Mouse (Mus musculus) stomach, embryonic 14.5 days (tissue): ENCODE data around the gene Gse1. TPM values are rescaled to one million over a fixed set of nuclear protein-coding genes. Genes with fewer than 3 reads are reported as not detected.
A peak's percentile ranks its signal among the peaks of the same experiment; 100 is the strongest.

ENCODE experiments used
- ATAC-seq: fragments of 200-750 bp; cut with Nextera tagmentation; 2 replicates; pipeline ENCODE4 v1.8.0; 2017; ENCODE audit warnings: low read depth, moderate TSS enrichment; ENCODE audit not compliant: insufficient number of reproducible peaks, insufficient read depth, low FRiP score
- H3K27ac ChIP-seq: fragments of 300-500 bp; sonication (generic); 2 replicates; pipeline ENCODE4 v1.5.1; 2014; ENCODE audit warnings: mild to moderate bottlenecking, low read length, moderate library complexity, mixed read lengths
- H3K27me3 ChIP-seq: fragments of 300-500 bp; sonication (generic); 2 replicates; pipeline ENCODE4 v1.6.1; 2014; ENCODE audit warnings: low read length, control low read depth, mixed read lengths; ENCODE audit not compliant: control insufficient read depth, insufficient read depth
- H3K36me3 ChIP-seq: fragments of 300-500 bp; sonication (generic); 2 replicates; pipeline ENCODE4 v1.6.1; 2014; ENCODE audit warnings: mild to moderate bottlenecking, control low read depth, low read length, moderate library complexity, mixed read lengths; ENCODE audit not compliant: control insufficient read depth, insufficient read depth
- H3K4me1 ChIP-seq: fragments of 300-500 bp; sonication (generic); 2 replicates; pipeline ENCODE4 v1.6.1; 2014; ENCODE audit warnings: low read length, control low read depth, mixed read lengths; ENCODE audit not compliant: control insufficient read depth, insufficient read depth
- H3K4me2 ChIP-seq: fragments of 300-500 bp; sonication (generic); replicated peaks from 2 replicates; pipeline ENCODE4 v1.6.1; 2014; ENCODE audit warnings: low read depth, low read length, control low read depth
- H3K4me3 ChIP-seq: fragments of 300-500 bp; sonication (generic); 2 replicates; pipeline ENCODE4 v1.5.1; 2014; ENCODE audit warnings: low read depth, low read length, control low read depth
- H3K9ac ChIP-seq: fragments of 300-500 bp; sonication (generic); replicated peaks from 2 replicates; pipeline ENCODE4 v1.6.1; 2014; ENCODE audit warnings: low read depth, mild to moderate bottlenecking, control low read depth, low read length, moderate library complexity, mixed read lengths
- H3K9me3 ChIP-seq: fragments of 300-500 bp; sonication (generic); 2 replicates; pipeline ENCODE4 v1.6.1; 2016; ENCODE audit warnings: low read depth, low read length, control low read depth; ENCODE audit not compliant: control insufficient read depth
- WGBS: fragments of 180-500 bp; shearing (Covaris S2); extraction: QIAGEN DNeasy Blood & Tissue Kit; methylation state at CpG from one replicate; pipeline ENCODE4 v1.1.7; 2014; 5-methylcytosine and 5-hydroxymethylcytosine counted together
- polyA plus RNA-seq: library from polyadenylated mRNA; unstranded; fragments of >200 nt; fragmentation: Nextera tagmentation; extraction: Ambion mirVana; gene quantifications from 2 replicates; pipeline ENCODE4 v1.2.1, GENCODE M21; 2014

Gene Gse1
- polyA plus RNA-seq, 1 experiment from 2014 or later: 11.1 TPM

DNA sequence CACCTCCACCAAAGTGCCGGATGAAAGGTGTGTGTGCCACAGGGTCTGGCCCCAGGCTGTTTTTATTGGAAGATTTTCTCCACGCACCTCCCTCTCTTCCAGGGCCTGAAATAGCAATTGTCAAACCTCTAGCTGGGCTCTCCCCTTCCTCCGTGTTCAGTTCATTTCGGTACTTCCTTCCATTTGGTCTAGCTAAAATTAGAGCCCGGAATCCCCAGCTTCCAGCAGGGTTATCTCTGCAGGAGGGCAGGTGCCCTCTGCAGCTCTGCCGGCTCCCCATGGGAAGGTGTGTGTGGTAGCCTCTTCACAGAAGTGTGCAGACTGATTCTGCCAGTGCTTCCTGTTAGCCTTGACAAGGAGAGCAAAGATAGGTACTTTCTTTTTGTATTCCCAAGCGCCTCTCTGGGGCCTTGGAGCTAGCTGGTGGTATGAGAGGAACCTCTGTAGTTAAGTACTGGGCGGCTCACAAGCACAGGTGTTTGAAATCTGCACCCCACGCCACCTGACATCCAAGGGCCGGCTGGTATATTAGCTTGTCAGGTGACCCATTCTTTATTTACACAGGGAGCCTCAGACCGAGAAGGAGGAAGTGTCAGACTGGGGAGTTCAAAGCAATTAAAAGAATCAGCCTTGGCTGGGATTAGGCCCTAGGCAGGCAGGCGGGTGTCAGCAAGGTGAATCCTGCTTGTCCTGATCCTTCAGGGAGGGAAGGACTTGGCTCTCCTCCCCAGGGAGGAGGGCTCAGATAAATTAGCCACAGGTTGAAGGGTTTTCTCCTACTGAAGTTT lies 262.3 kb downstream of the Gse1 start:
- H3K27ac ChIP-seq: peak overlapping the region; percentile 50; the same call in 1 of the 2 replicates
- 34% methylated on average over 12 of the region's 12 CpGs for WGBS
- no peak for ATAC-seq
- H3K36me3 ChIP-seq: no peaks in the 10 kb centered on the region
- no peak overlapping the region for H3K9ac ChIP-seq
- peaks cover 71% of the 10 kb centered on the region for H3K4me1 ChIP-seq
- H3K9me3 ChIP-seq: no peaks in the 10 kb centered on the region
- peak overlapping the region; percentile 79 for H3K4me3 ChIP-seq
- peak overlapping the region; percentile 99 for H3K4me2 ChIP-seq
- H3K27me3 ChIP-seq: 0 out of 2 replicates have a peak, but pooled peaks cover 4% of the 10 kb centered on the region

DNA sequence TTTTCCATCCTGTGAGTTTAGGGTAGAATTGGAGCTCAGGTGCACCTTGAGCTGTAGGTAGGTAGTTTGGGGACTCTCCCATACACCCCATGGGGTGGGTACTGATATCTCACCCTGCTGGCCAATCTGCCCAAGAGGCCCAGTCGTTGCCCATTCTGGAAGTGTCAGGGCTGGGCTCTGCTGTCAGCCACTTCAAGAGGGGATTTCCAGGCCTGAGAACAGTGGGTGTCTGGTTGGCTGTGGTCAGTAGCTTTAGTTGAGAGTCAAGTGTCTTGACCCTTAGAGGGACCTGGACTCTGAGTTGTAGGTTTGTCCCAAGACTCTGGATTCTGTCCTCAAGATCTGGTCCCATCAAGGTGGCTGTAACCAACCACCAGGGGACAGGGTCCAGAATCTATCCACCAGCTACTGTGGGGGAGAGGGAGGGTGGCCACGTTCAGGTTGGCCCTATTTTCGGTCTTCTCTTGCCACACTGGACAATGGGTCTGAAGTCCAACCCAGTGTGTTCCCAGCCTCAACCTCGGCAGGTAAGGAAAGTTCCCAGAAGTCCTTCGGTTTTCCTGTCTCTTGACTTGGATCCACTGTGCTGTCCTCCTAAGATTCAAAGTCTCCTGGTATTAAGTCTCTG lies 263.0 kb downstream of the Gse1 start:
- Histone ChIP-seq H3K27ac (peak overlapping the region; percentile 48; the same call in 1 of the 2 replicates), H3K9me3 (no peaks in the 10 kb centered on the region), H3K4me2 (peak overlapping the region; percentile 99), H3K36me3 (no peaks in the 10 kb centered on the region), H3K4me3 (peak overlapping the region; percentile 79; the same call in 1 of the 2 replicates), H3K4me1 (peaks cover 65% of the 10 kb centered on the region), H3K27me3 (no peaks in the 10 kb centered on the region), H3K9ac (no peak overlapping the region; the same call in 1 of the 2 replicates)
- no peak for ATAC-seq
- WGBS: 57% methylated on average over 5 of the region's 5 CpGs

DNA sequence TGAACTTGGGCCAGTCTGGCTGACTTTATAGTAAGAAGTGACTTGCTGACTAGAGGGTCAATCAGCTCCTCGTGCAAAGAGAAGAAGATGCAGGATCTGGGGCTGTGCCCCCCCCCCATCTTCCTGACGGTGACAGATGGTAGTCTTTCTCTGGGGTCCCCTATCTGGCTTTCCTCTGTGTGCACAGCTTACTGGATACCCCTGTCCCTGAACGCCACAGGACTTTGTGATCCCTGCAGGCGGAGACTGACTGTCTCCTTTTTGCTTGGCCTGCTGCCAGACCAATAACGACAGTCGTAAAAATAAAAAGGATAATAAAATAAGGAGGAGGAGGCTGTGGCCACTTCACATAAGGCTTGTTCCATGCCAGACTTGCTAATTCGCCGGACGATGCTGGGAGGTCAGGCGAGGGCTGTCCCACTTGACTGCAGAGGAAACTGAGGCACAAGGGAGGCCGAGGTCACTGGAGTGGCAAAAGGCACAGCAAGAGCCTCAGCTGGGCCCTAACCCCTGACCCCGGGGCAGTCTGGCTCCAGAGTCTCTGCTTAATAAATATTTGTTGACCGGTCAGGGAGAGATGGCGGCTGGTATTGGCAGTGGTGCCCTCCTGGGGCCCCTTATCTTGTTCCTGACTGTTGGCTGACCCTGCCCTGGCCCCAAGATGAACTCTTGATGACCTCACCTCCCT lies 264.1 kb downstream of the Gse1 start:
- Histone ChIP-seq H3K27me3 (no peaks in the 10 kb centered on the region), H3K36me3 (no peaks in the 10 kb centered on the region), H3K4me3 (no peak overlapping the region), H3K27ac (no peak overlapping the region), H3K9me3 (no peaks in the 10 kb centered on the region), H3K9ac (no peak overlapping the region), H3K4me2 (no peak overlapping the region), H3K4me1 (peaks cover 58% of the 10 kb centered on the region)
- no peak for ATAC-seq
- WGBS: 39% methylated on average over 14 of the region's 14 CpGs

DNA sequence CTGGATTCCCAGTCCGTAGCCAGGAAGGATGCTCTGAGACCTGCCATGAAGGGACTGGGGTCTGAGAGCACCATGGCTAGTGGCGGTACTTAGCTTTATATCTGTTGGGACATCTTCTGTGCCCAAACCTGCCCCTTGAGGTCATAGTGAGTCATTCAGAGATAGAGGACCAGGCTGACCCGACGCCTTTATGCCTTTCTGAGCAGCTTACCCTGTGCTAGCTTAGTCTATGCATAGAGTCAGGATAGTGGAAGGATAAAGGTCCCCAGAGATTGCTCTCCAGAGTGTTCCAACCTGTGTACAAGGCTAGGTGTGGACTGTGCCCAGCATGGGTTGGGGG lies 264.6 kb downstream of the Gse1 start:
- ATAC-seq: no peak
- Histone ChIP-seq H3K4me3 (no peak overlapping the region), H3K27me3 (no peaks in the 10 kb centered on the region), H3K9me3 (no peaks in the 10 kb centered on the region), H3K4me2 (no peak overlapping the region), H3K4me1 (peaks cover 62% of the 10 kb centered on the region), H3K36me3 (no peaks in the 10 kb centered on the region), H3K9ac (no peak overlapping the region), H3K27ac (no peak overlapping the region)
- WGBS: 57% methylated on average over 4 of the region's 4 CpGs

DNA sequence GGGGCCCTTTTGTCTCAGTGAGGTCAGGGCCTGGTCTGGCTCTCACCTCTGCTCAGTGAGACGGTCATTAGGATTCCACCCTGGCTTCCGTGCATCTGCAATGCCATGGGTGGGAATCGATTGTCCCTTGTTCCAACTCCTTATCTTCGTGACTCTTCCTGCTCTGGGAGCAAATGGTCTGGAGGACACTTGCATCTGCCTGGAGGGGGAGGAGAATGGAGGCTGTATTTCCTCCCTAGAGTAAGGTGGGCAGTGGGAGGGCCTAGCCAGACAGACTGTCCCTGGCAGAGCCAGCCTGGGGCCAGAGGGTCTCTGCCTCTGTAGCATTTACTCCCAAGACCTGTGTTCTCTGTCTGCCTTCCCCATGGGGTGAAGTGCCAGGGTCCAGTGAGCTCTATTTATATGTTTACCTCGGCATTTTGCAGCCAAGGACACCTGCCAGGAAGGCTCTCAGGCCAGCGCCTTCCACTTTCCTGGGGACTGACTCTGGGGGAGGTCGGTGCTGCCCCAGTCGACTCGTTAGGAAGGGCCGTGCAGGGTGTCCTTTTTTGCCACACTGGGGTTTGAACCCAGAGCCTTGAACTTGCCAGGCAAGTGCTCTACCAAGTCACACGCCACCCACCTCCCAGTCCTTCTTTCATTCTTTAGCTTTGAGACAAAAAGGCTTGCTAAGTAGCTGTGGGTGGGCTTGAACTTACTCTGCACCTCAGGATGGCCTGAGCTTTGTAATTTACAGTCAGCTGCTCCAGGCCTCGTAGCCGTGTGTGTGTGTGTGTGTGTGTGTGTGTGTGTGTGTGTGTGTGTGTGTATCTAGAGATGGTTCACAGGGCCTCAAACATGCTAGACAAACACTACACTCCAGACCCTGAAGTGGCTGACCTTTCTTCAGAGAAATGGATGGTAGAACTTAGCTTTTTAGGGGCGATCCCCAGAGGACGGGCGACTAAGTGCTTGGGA lies 265.5 kb downstream of the Gse1 start:
- Histone ChIP-seq H3K27me3 (no peaks in the 10 kb centered on the region), H3K9me3 (no peaks in the 10 kb centered on the region), H3K4me3 (no peak overlapping the region), H3K27ac (no peak overlapping the region), H3K9ac (no peak overlapping the region), H3K4me2 (no peak overlapping the region), H3K4me1 (peaks cover 71% of the 10 kb centered on the region), H3K36me3 (no peaks in the 10 kb centered on the region)
- no peak for ATAC-seq
- 61% methylated on average over 16 of the region's 16 CpGs for WGBS

DNA sequence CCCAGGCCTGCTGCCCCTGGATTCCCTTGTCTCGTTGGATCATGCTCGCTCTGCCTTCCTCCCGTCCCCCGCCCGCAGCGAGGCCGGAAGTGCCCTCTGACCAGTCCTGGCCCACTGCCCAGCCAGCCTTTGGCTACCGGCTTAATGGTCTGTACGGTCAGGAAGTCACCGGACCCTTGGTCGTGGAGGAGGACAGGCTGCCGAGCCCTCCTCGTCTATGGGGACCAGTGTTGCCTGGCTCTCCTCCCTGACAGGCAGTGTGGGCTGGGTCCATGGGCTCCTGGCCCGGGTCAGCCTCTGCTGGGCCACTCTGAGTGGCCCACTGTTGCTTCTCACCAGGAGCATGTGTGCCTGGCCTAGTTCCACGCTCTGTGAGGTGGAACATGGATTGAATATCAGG lies 266.6 kb downstream of the Gse1 start:
- Histone ChIP-seq H3K27me3 (no peaks in the 10 kb centered on the region), H3K4me3 (no peak overlapping the region), H3K4me1 (peaks cover 73% of the 10 kb centered on the region), H3K27ac (peak overlapping the region; percentile 33; the same call in 1 of the 2 replicates), H3K9ac (no peak overlapping the region), H3K9me3 (no peaks in the 10 kb centered on the region), H3K36me3 (no peaks in the 10 kb centered on the region), H3K4me2 (0 out of 2 replicates have a peak overlapping the region, but pooled peaks have one; percentile 15)
- 34% methylated on average over 15 of the region's 15 CpGs for WGBS
- ATAC-seq: no peak

DNA sequence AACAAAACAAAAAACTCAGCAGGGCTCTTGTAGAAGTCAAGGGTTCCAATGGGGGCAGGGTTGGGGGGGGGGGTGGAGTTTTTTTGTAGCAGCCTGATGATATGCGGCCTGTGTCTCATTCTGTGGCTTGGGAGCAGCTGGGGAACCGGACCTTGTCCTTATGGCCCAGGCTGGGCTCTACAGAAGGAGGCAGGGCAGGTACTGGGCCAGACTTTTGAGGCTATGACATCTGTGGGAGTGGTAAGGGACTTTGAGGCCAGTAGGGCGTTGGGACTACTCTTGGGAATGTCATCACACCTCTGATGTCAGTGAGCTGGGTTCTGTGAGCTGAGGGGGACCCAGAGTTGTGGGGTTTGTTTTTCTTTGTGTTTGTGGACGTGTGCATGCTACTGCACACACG lies 267.2 kb downstream of the Gse1 start:
- Histone ChIP-seq H3K36me3 (no peaks in the 10 kb centered on the region), H3K4me1 (peaks cover 68% of the 10 kb centered on the region), H3K9me3 (no peaks in the 10 kb centered on the region), H3K4me3 (no peak overlapping the region), H3K27me3 (no peaks in the 10 kb centered on the region), H3K4me2 (no peak overlapping the region), H3K9ac (no peak overlapping the region), H3K27ac (0 out of 2 replicates have a peak overlapping the region, but pooled peaks have one; percentile 33)
- ATAC-seq: no peak
- WGBS: 74% methylated on average over 5 of the region's 5 CpGs

DNA sequence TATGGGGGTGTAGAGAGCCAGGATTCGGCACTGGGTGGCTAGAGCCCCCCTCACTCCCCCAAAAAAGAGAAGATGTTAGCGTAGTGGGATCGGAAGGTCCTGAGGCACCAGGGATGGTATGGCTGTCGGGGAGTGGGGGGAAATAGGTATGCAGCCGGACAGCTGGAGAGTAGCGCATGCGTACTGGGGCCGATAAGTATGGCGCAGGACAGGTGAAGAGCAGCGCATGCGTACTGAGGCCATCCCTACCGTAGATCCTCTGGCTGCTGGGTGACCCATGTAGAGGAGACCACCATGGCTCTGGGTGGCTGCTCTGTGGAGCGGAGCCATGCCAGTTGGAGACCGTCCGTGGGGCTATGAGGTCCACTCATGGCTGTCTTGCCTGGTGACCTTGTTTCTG lies 268.2 kb downstream of the Gse1 start:
- H3K9ac ChIP-seq: no peak overlapping the region
- no peaks in the 10 kb centered on the region for H3K27me3 ChIP-seq
- no peaks in the 10 kb centered on the region for H3K9me3 ChIP-seq
- H3K4me3 ChIP-seq: no peak overlapping the region
- ATAC-seq: no peak
- H3K4me2 ChIP-seq: no peak overlapping the region
- no peak overlapping the region for H3K27ac ChIP-seq
- peaks cover 61% of the 10 kb centered on the region for H3K4me1 ChIP-seq
- whole genome bisulfite sequencing: 97% methylated on average over 15 of the region's 15 CpGs
- H3K36me3 ChIP-seq: no peaks in the 10 kb centered on the region
